Mouse (Mus musculus) CD8-positive naive resting alpha-beta T cell, adult 2 months (primary cell): Measurements from ENCODE around the gene Jarid2.

Source experiments
- DNase-seq, 2 experiments: peaks; one replicate each; pipeline ENCODE4 v3.0.0; 2022; ENCODE audit warnings: low read depth in 2 of 2, low spot score in 2 of 2

The Jarid2 gene

DNA sequence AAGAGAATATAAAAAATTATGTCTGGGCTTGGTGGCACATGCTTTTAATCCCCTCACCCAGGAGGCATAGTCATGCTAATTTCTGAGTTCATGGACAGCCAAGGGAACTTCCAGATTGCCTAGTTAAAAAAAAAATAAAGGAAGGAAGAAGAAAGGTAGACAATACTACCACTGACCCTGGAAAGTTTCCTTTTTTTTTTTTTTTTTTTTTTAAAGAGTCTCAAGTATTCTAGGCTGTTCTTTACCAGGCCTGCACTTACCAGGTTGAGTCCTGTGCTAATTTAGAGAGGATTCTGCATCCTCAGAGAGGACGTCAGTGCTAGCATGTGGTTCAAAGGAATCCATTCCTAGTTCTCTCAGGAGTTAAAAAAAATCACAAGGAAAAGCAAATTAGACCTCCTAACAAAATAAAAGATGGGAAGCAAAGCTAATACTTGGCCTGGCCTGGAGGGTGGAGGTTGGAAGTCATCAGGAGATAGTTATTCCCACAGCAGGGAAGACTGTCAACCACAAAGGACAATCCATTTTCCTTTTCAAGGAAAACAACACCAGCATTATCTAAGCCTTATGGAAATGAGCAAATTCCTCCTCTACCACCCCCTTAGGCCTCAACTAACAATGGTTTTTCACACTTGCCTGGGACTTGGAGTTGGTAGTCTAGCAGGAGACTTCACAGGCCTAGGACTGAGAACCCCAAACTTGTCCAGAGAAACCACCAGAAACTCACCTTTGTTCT lies 961 bp upstream of the Jarid2 start:
- no peak for DNase-seq

DNA sequence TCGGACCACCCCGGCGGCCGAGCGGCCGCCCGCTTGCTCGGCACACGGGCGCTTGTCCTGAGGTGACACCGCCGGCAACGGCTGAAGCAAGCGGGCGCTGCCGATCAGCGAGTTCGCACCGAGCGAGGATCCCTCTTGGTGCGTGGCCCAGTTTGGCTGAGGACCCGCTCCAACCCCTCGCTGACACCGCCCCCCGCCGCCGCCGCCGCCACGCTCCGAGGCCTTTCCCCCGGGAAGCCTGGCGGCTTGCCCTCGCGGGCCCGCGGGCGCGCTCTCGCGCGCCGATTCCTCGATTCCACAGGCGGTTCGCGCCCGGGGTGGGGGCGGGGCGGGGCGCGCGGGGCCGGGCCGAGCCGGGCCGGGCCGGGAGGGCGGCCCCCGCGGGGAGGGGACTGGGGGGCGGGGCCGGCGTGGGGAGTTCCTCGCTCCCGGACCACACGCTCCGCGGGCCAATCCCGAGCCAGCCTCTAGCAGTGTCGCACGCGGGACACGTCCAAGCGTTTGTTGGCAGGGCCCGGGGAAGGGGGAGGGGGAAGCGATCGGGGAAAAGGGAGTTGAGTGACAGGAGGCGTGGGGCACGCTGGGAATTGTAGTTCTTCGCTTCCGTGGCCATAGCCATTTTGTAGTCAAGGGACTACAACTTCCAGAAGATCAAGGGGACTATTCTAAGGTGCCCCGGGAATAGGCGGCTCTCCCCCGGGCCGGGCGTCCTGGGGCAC lies 1.0 kb downstream of the Jarid2 start:
- DNase-seq, result peak; percentile 92 to 97

DNA sequence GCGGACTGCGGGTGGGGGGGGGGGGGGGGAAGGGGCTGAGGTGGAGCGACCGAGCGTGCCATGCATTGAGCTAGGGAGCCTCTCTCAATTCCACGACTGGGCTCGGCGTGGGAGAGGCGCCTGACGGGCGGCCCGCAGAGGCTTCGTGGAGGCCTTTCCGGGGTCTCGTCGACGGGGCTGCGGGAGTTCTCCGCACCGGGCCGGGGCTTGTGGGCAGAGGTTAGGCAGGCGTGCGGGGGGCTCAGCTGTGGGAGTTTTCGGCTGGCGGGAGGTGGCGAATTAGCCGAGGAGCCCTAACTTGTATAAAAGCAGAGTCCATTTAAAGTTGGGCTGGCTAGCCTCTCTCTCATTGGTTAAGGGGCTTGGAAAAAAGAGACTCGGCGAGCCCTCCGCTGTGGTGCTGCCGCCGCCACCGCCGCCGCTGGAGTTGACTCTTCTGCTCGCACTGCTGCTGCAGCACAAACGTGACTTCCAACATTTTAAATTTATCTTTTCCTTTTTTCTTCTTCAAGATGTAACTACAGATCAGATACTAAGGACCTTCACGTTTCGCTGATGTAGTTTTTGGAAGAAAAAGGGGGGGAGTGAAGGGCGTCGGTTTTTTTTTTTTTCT lies 1.8 kb downstream of the Jarid2 start:
- DNase-seq, result peak; percentile 78 to 83

DNA sequence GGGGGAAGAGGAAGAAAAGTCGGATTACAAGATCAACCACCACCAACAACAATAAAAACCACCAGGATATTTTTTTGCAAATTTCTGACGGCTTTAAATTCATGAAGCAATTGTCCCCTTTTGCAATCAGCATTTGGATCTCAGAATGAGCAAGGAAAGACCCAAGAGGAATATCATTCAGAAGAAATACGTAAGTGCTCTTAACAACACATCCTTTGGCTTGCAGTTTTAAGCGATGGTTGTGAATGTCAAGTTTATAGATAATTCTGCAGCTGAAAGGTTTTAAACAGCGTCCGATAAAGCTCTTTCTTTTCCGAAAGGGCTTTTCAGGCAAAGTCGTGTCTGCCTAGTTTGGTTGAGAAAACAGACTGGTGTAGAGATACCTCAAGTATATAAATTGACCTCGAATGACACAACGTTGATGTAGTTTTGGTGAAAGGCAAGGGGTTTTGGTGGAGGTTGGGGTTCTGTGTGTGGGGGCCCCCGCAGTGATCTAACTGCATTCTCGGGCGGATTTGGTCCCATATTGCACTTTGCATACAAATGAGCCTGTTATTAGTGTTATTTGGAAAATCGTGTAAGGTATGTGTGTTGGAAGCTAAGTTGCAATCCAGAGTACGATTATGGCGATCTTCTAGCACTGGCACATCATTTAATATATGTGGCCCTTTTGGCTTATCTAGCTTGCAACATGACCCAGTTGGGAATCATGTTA lies 2.6 kb downstream of the Jarid2 start:
- peak in 1 of 2 experiments; percentile 14 for DNase-seq

DNA sequence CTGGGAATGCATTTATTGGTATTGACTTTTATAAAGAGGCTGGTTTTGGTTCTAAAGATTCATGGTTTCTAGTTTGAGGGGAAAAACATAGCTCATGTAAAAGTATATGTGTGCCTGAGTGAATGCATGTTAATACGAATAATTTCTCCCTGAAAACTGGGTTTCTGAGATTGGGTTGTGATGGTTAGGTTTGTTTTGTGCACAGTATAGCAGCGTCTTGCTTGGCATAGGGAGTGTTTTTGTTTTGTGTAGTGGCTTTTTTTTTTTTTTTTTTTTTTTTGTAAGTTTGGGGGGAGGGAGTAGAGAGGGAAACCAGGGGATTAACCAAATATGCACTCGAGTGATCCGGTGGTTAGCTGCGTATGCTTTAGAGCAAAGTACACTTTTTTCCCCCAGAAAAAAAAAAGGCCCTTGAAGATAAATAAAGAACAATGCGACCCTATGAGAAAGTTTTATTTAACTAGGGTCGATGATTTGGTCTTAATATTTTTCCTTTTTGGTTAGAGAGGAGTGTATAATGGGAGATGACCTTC lies 3.2 kb downstream of the Jarid2 start:
- DNase-seq, result peak in 1 of 2 experiments; percentile 8

DNA sequence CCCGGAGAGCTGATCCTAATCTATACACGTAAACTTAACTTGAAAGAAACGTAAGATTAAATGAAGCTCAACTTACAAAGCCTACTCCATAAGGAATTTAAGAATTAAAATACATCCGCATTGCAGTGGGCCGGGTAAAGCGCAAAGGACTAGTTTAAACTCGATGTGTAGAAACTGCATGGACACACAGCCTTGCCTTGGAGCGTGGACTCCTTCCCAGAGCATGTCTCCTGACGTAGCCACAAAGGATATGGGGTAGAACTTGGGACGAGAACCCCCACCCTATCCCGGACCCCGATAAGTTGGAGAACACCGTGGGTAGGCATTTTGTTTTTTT lies 3.7 kb downstream of the Jarid2 start:
- DNase-seq, result no peak

DNA sequence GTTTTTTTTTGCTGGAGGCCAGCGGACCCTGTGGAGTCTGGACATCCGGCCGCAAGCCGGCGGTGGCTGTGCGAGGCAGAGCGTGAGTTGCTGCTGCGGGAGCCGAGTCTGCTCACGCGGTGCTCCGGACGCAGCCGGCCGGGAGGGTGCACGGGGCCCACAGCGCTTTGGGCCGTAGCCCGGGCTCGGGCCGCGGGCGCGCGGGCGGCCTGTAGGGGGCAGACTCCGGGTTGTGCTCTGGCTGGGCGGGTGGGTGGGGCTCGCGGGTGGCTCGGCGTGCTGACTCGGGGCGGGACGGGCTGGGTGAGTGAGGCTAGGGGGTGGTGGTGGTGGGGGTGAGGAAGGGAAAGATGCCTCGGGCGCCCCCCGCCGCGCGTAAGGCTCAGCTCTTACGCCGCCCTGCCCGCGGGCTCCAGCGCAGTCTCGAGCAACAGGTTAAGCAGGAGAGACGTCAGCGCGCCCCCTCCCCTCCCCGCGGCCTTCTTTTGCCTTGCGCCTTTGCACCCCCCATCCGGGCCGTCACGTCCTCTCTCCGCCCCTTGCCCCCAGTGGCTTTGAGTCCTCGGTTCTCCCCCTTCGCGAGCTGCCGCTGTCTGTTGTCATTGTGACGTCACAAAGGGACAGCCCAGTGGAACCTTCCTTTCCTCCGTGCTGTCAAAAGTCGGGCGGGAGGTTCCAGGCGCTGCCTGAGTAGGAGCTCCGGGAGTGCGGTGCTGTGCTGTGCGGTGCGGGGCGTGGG lies 4.3 kb downstream of the Jarid2 start:
- peak; percentile 85 to 90 for DNase-seq

DNA sequence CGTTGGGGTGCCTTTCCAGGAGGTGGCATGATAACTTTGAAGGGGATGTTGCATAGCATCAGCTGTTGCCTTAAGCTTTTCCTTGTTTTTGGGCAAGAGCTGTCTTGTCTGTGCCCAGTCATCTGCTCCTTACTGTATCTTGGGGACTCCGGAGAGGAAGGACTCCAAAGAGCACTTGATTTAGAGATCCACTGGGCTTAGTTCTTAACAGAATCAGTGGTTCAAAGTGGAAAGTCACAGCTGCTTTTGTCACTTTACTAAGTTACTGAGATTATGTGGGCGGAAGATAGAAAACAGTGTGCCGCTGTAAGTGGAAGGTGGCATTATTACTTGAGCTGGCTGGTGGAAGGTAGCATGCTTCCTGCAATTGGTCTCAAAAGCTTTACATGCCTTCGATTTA lies 5.2 kb downstream of the Jarid2 start:
- peak in 1 of 2 experiments; percentile 25 for DNase-seq

DNA sequence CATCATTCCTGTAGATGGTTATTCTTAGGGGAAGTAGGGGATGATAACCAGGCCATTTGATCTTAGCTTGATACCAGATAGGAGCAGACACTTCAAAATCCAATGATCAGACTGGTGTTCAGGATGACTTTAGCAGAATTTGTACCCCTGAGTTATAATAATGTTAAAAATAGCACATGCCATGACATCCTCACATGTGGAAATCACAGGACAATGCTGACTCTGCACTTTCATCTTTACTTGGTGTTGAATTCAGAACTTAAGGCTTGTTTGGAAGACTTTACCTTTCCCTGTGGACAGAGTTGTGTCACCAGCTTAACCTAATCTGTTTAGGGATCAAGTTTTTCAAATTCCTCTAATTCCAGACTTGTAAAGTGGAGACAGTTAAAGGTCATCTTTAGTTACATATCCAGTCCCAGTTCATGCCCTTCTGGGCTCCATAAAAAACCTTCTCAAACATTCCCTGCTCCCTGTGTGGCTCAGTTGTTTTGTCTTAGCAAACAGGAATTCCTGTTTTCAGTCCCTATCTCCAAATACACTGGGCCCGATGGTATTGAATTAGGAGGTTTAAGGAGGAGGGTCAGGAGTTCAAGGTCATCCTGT lies 5.9 kb downstream of the Jarid2 start:
- no peak for DNase-seq

DNA sequence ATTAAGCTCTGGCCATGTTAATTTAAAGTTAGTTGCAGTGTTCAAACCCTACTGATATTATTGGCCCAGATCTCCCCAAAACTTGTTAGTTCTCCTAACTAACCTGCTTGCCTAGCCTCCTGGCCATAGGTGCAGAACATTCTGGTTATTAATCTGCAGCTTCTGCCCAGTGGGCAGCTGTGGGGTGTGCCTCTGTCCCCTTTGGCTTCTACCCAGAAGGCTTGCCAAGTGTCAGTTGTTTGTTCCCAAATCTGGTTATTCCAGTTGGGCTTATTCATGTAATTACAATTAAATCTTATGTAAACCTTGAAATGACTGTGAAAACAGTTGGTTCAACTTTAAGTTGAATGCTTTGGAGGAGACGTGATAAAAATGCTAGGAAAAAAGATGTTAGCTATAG lies 8.0 kb downstream of the Jarid2 start:
- DNase-seq, result no peak

DNA sequence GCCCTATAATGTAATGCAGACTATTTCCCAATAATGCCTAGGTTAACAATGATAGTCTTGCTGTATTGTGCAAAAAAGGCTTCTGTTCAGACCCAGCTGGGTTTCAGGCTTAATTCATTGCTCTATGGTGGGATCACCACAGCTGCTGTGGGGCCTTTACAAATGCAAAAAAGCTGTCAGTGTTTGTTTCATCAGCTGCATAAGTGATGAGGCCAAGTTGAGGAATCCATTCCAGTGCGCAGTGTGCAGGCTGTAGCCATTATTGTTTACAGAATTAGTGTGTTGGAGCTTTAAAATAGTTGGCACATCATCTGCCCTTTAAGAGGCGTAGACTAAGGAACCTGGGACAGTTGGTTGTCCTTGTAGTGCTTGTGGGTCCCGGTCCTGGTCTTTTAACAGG lies 22.5 kb downstream of the Jarid2 start:
- DNase-seq, result no peak

DNA sequence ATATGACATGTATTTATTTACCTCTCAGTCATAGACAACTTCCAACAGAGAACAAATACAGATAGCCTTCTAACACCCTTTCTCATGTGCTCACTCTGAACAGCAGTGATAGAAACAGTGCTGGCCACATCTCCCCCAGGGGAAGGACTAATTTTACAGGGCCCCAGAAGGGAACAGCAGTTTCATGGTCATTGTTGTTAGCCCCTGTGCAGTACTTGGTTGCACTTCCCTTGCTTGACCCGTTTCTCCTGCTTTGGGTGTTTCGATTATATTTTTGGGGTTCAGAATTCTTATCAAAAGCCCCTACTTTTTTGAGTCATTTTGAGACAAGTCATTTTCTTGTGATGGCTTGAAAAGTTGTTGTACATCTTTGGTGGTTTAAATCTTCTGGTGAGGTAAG lies 23.9 kb downstream of the Jarid2 start:
- no peak for DNase-seq

DNA sequence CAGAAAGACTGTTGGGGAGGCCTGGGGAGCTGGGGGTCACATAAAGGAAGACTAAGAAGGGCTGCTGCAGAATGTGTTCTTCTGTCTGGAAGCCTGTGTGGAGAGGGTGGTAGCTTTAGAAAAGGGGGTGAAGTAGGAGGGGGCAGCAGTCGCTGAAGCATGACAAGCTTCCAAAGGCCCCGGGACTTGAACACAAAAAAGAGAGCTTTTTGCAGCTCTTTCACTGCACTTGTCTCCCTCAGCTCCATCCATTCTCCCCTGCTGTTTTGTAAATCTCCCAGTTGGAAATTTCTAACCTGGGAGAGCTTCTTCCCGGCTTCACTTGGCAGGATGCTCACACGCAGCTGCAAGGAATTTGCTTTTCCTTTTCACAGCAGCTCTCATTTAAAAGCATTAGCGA lies 26.2 kb downstream of the Jarid2 start:
- no peak for DNase-seq

DNA sequence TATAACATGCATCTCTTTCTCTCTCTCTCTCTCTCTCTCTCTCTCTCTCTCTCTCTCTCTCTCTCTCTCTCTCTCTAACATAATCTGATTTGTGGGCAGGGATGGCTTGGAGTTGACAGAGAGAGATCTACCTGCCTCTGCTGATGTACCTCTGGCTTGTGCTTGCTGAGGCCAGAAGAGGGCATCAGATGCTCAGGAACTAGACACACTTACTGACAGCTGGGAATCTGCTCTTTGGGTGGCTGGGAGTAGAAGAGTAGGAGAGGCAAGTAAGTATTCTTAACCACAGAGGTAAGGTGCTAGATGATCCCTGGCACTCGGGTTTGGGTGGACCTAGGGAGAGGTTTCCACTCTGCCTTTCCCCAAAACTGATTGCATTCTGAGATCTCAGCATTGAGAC lies 29.5 kb downstream of the Jarid2 start:
- DNase-seq, result peak in 1 of 2 experiments; percentile 22

DNA sequence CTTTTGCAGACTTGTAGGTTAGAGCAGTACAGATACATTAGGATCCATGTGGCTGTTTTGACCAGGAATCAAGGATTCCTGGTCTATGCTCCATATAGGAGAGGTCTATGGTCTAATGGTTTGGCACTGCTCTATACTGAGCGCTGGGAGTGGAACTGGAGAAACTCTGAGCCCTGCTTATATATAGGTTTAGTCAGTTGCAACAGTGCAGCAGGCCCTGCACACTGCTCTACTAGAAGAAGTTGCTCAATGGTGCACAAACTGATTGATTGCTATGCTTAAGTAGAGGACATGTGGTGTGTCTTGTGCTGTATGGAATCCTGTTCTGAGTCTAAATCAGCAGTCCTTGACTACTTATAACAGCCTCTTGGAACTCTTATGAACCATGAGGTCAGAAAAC lies 31.5 kb downstream of the Jarid2 start:
- DNase-seq, result no peak

DNA sequence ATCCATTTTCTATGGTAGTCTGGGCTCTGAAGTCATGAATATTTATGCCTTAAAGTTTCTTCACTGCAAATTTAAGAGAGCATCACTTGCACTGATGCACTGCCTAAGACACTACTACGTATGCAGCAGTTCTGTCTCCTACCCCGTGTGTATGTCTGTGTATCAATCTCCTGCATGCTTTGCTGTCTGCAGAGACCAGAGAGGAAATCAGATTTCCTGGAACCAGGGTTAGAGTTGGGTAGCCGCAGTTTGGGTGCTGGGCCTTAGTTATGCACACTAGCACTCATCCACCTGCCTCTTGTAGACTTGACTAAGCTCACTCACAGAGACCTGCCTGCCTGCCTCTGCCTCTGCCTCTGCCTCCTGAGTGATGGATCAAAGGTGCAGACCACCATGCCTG lies 33.8 kb downstream of the Jarid2 start:
- DNase-seq, result no peak

DNA sequence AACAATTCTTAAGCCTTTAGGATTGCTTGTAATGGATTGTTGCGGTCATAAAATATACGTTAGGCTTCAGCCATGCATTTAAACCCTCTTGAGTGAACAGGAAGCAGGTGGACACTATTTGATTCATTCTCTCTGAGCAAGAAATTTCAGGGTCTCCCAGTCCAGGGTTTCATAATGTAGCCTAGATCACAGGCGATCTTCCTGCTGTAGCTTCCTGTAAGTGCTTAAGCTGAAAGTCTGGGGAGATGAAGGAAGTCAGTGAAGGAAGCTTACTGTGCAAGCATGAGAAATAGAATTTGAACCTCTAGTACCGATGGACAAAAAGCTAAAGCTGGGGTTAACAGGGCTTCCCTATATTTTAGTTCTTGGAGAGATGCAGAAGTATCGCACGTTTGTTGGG lies 38.5 kb downstream of the Jarid2 start:
- DNase-seq, result no peak

DNA sequence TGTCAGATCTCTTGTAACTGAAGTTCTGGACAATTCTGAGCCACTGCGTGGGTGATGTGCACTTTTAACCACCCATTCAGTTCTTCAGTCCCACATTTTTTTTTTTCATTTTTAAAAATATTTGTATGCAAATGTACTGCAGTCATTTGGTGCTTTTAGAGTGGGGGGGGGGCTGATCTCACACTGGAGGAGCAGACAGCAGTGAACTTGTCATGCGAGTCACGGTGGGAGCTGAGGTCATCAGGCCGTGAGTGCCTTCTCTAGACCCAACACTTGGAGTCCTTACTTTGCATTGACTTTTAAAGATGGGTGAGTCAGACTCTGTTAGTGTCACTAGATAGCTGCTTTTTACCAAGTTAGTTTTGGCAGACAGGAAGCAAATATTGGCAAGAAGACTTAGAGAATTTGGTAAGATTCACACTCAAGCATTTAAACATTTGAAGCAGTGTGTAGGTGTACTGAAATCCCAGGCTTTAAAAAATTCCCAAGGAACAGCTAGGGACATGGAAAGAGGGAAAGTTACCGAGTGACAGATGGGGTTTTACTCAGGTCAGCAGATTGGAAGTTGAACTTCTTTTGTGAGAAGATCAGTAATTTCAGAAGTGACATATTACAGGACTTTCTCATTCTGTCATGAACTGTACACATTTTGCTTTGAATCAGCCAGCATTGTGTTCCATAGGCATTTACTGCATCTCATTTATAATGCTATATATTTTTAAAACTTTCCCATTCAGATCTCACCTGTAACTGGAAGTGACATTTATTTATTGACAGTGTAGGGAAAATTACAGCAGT lies 41.7 kb downstream of the Jarid2 start:
- DNase-seq, result no peak

DNA sequence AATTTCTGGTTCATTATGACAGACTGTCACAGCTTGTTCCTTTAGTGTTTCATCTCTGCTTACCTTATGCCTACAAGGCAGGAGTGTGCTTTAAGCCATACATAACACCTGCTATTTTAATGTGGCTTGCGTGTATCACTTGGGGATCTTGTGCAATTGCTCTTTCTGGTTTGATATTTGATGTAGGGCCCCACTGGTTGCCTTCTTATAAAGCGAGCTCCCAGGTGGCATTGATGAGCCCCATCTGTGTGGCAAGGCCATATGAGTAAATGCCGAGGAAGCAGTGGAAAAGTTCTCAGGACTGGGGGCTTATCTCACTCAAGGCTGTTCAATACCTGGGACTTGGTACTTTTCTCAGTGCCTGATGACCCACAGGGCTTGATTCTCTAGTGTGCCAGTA lies 43.5 kb downstream of the Jarid2 start:
- no peak for DNase-seq

DNA sequence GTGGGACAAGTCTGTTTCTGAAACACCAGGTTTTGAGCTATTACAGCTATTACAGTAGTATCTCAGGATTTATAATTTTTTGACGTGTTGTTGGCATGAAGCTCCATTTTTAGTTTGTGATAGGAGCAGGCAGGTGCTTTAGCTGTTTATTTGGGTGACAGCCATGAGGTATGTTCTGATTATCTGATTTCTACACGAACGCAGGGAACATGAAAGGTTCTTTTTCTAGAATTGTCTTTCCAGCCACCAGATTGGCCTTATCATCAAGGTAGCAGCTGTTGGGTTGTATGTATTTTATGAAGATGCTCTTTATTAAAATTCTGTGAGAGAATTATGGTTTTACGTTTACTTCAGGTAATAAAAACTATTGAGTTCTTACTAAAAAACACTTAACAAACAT lies 45.1 kb downstream of the Jarid2 start:
- DNase-seq, result no peak
